Mouse (Mus musculus) ES-CJ7 (cell line): ENCODE results near the gene Mucl3.

Experiments used
- DNase-seq: peaks from one replicate; pipeline ENCODE4 v3.0.0; 2011; ENCODE audit warnings: low read depth, low spot score

Gene Mucl3

GRCm38 (mm10) chr17:35635699-35636111 is 7.8 kb downstream of the Mucl3 start:
- peak; percentile 82 for DNase-seq

GRCm38 (mm10) chr17:35635202-35635601 is 8.3 kb downstream of the Mucl3 start:
- DNase-seq = peak; percentile 50

- DNase-seq = peak; percentile 71
Observed at GRCm38 (mm10) chr17:35633992-35634391, 9.5 kb downstream of the Mucl3 start.

GRCm38 (mm10) chr17:35626537-35626936 is 17.0 kb downstream of the Mucl3 start, which contains the start of gene Gm9573:
Gene Gm9573, minus strand, starts transcription at chr17:35626637.
- DNase-seq = no peak

GRCm38 (mm10) chr17:35617127-35617526 is 26.4 kb downstream of the Mucl3 start:
- DNase-seq = peak; percentile 40

GRCm38 (mm10) chr17:35601736-35602354 is 41.6 kb downstream of the Mucl3 start:
- no peak for DNase-seq

GRCm38 (mm10) chr17:35601249-35601648 is 42.2 kb downstream of the Mucl3 start, which contains the start of gene Sfta2:
Gene Sfta2, plus strand, starts transcription at chr17:35601549.
- DNase-seq = no peak

GRCm38 (mm10) chr17:35597399-35597798 is 46.1 kb downstream of the Mucl3 start:
- DNase-seq = no peak

GRCm38 (mm10) chr17:35594456-35594855 is 49.0 kb downstream of the Mucl3 start:
- peak; percentile 70 for DNase-seq

- DNase-seq = peak; percentile 94
Observed at GRCm38 (mm10) chr17:35593786-35594185, 49.7 kb downstream of the Mucl3 start.

- peak; percentile 52 for DNase-seq
Observed at GRCm38 (mm10) chr17:35592131-35592530, 51.4 kb downstream of the Mucl3 start.

GRCm38 (mm10) chr17:35591731-35592130 is 51.8 kb downstream of the Mucl3 start:
- DNase-seq = no peak

- peak; percentile 37 for DNase-seq
Observed at GRCm38 (mm10) chr17:35591219-35591578, 52.3 kb downstream of the Mucl3 start.

GRCm38 (mm10) chr17:35590410-35591218 is 52.9 kb downstream of the Mucl3 start:
- peak; percentile 92 for DNase-seq

GRCm38 (mm10) chr17:35588387-35588786 is 55.1 kb downstream of the Mucl3 start:
- no peak for DNase-seq

- DNase-seq = no peak
Observed at GRCm38 (mm10) chr17:35587291-35587690, 56.2 kb downstream of the Mucl3 start.
